Mouse (Mus musculus) lung, embryonic 16.5 days (tissue): ENCODE data around the gene Vwa1. TPM values are rescaled to one million over a fixed set of nuclear protein-coding genes. Genes with fewer than 3 reads are reported as not detected.

ENCODE experiments used
- ATAC-seq: fragments of 200-750 bp; cut with Nextera tagmentation; 2 replicates; pipeline ENCODE4 v1.8.0; 2017; ENCODE audit warnings: low read depth, mild to moderate bottlenecking, moderate library complexity
- H3K27ac ChIP-seq: fragments of 300-500 bp; sonication (generic); 2 replicates; pipeline ENCODE4 v1.5.1; 2014; ENCODE audit warnings: mild to moderate bottlenecking, control low read depth, low read length
- H3K27me3 ChIP-seq: fragments of 300-500 bp; sonication (generic); 2 replicates; pipeline ENCODE4 v1.6.1; 2014; ENCODE audit warnings: low read depth, low read length, mixed read lengths; ENCODE audit not compliant: control insufficient read depth, insufficient read depth
- H3K36me3 ChIP-seq: fragments of 300-500 bp; sonication (generic); 2 replicates; pipeline ENCODE4 v1.6.1; 2014; ENCODE audit warnings: low read length; ENCODE audit not compliant: control insufficient read depth, insufficient read depth
- H3K4me1 ChIP-seq: fragments of 300-500 bp; sonication (generic); replicated peaks from 2 replicates; pipeline ENCODE4 v1.6.1; 2014; ENCODE audit warnings: low read length, mixed read lengths; ENCODE audit not compliant: control insufficient read depth, insufficient read depth
- H3K4me2 ChIP-seq: fragments of 300-500 bp; sonication (generic); 2 replicates; pipeline ENCODE4 v1.6.1; 2014; ENCODE audit warnings: low read depth, low read length, control low read depth
- H3K4me3 ChIP-seq: fragments of 300-500 bp; sonication (generic); 2 replicates; pipeline ENCODE4 v1.5.1; 2014; ENCODE audit warnings: mild to moderate bottlenecking, low read length, control low read depth
- H3K9ac ChIP-seq: fragments of 300-500 bp; sonication (generic); 2 replicates; pipeline ENCODE4 v1.6.1; 2014; ENCODE audit warnings: low read length, control low read depth
- H3K9me3 ChIP-seq: fragments of 300-500 bp; sonication (generic); 2 replicates; pipeline ENCODE4 v1.6.1; 2016; ENCODE audit warnings: low read length; ENCODE audit not compliant: control insufficient read depth
- WGBS: fragments of 180-500 bp; shearing (Covaris S2); extraction: QIAGEN DNeasy Blood & Tissue Kit; methylation state at CpG from one replicate; pipeline ENCODE4 v1.1.7; 2014; 5-methylcytosine and 5-hydroxymethylcytosine counted together
- microRNA-seq: library from miRNA; unstranded; fragments of <30 nt; microRNA quantifications from one replicate; pipeline ENCODE4, GENCODE M21; 2016
- polyA plus RNA-seq: library from polyadenylated mRNA; unstranded; fragments of >200 nt; fragmentation: Nextera tagmentation; extraction: Ambion mirVana; gene quantifications from 2 replicates; pipeline ENCODE4 v1.2.1, GENCODE M21; 2015

Vwa1 gene
- polyA plus RNA-seq, 1 experiment from 2014 or later, result 7.5 TPM

DNA sequence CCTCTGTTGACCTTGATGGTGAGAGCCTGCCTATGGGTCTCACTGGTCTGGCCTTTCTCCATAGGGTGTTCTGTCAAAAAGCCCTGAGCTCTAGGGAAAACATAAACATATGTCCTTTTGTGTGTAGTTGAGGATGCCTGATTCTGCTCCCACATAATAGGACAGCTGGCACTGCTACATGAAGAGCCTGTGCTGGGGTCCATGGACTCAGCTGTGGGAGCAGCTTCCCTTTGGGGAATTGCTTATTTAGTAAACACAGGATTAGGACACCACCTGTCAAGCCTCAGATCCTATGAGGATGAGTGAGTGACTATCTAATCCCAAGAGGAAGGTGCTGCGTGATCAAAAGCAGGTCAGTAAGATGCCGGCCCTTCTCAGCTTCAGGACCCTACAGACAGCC lies 46.5 kb downstream of the Vwa1 start:
- H3K4me3 ChIP-seq, result no peak overlapping the region
- ATAC-seq, result no peak
- 74% methylated on average over 2 of the region's 2 CpGs for WGBS
- peaks cover 7% of the 10 kb centered on the region; the same call in 1 of the 2 replicates for H3K36me3 ChIP-seq
- H3K4me1 ChIP-seq, result no peaks in the 10 kb centered on the region
- H3K9ac ChIP-seq, result no peak overlapping the region
- no peaks in the 10 kb centered on the region for H3K27me3 ChIP-seq
- H3K9me3 ChIP-seq, result no peaks in the 10 kb centered on the region
- no peak overlapping the region for H3K4me2 ChIP-seq
- H3K27ac ChIP-seq, result no peak overlapping the region

GRCm38 (mm10) chr4:155721668-155722083 lies 52.8 kb downstream of the Vwa1 start:
- Histone ChIP-seq H3K27me3 (no peaks in the 10 kb centered on the region), H3K9me3 (no peaks in the 10 kb centered on the region), H3K4me3 (no peak overlapping the region), H3K9ac (no peak overlapping the region), H3K36me3 (peaks cover 12% of the 10 kb centered on the region), H3K4me2 (no peak overlapping the region), H3K4me1 (no peaks in the 10 kb centered on the region), H3K27ac (no peak overlapping the region)
- peak; percentile 43; the same call in 1 of the 2 replicates for ATAC-seq
- WGBS, result 64% methylated on average over 4 of the region's 4 CpGs

Small RNA genes within 50 kb of the gene (microRNA-seq; reads per million reads assigned to microRNA genes)
- not detected for gene Gm27743

Other genes with a start within 250 kb of the Vwa1 start
- 71.9 and 76.3 TPM in 2 replicates for gene Nadk, start 212.3 kb downstream of the Vwa1 start, polyA plus RNA-seq
- 5.9 and 6.5 TPM in 2 replicates for gene Slc35e2, start 173.3 kb downstream of the Vwa1 start, polyA plus RNA-seq
- 51.8 and 54.6 TPM in 2 replicates for gene Cdk11b, start 149.8 kb downstream of the Vwa1 start, polyA plus RNA-seq
- gene Gm10563, start 129.3 kb downstream of the Vwa1 start, polyA plus RNA-seq, result not detected in 2 replicates
- gene Mmp23, start 121.3 kb downstream of the Vwa1 start, polyA plus RNA-seq, result 43.3 and 47.2 TPM in 2 replicates
- gene Mib2, start 105.5 kb downstream of the Vwa1 start, polyA plus RNA-seq, result 27.8 and 31.9 TPM in 2 replicates
- 1.3 and 1.4 TPM in 2 replicates for gene Fndc10, start 80.4 kb downstream of the Vwa1 start, polyA plus RNA-seq
- 139 and 148 TPM in 2 replicates for gene Ssu72, start 69.9 kb downstream of the Vwa1 start, polyA plus RNA-seq
- 0.15 and 0.29 TPM in 2 replicates for gene Tmem240, start 39.9 kb downstream of the Vwa1 start, polyA plus RNA-seq
- 68.4 and 73.3 TPM in 2 replicates for gene Atad3a, start 13.6 kb downstream of the Vwa1 start, polyA plus RNA-seq
- 0.15 and 0.21 TPM in 2 replicates for gene Tmem88b, start 11.2 kb upstream of the Vwa1 start, polyA plus RNA-seq
- 0.69 and 1.0 TPM in 2 replicates for gene Ankrd65, start 15.7 kb upstream of the Vwa1 start, polyA plus RNA-seq
- 177 and 194 TPM in 2 replicates for gene Mrpl20, start 28.2 kb upstream of the Vwa1 start, polyA plus RNA-seq
- 179 and 185 TPM in 2 replicates for gene Ccnl2, start 37.8 kb upstream of the Vwa1 start, polyA plus RNA-seq
- gene Aurkaip1, start 56.6 kb upstream of the Vwa1 start, polyA plus RNA-seq, result 141 and 146 TPM in 2 replicates
- 246 and 255 TPM in 2 replicates for gene Mxra8, start 65.0 kb upstream of the Vwa1 start, polyA plus RNA-seq
- 4.5 and 6.0 TPM in 2 replicates for gene Dvl1, start 72.7 kb upstream of the Vwa1 start, polyA plus RNA-seq
- gene Tas1r3, start 88.7 kb upstream of the Vwa1 start, polyA plus RNA-seq, result 0.24 and 0.30 TPM in 2 replicates
- 15.6 and 16.4 TPM in 2 replicates for gene Cptp, start 94.7 kb upstream of the Vwa1 start, polyA plus RNA-seq
- gene Ints11, start 94.8 kb upstream of the Vwa1 start, polyA plus RNA-seq, result 74.2 and 75.8 TPM in 2 replicates
- 39.7 and 43.2 TPM in 2 replicates for gene Pusl1, start 117.1 kb upstream of the Vwa1 start, polyA plus RNA-seq
- 17.5 and 20.0 TPM in 2 replicates for gene Acap3, start 117.1 kb upstream of the Vwa1 start, polyA plus RNA-seq
- gene Ube2j2, start 169.1 kb upstream of the Vwa1 start, polyA plus RNA-seq, result 77.2 and 86.4 TPM in 2 replicates
- gene C1qtnf12, start 187.6 kb upstream of the Vwa1 start, polyA plus RNA-seq, result 37.2 and 39.3 TPM in 2 replicates
- 12.2 and 12.8 TPM in 2 replicates for gene B3galt6, start 218.0 kb upstream of the Vwa1 start, polyA plus RNA-seq
- gene Sdf4, start 218.2 kb upstream of the Vwa1 start, polyA plus RNA-seq, result 156 and 162 TPM in 2 replicates
- 1.1 and 2.4 TPM in 2 replicates for gene Tnfrsf4, start 239.1 kb upstream of the Vwa1 start, polyA plus RNA-seq